Mouse (Mus musculus) left cerebral cortex, postnatal 36 days (tissue): ENCODE data around the gene Rxra. TPM values are rescaled to one million over a fixed set of nuclear protein-coding genes. Genes with fewer than 3 reads are reported as not detected.

ENCODE experiments used
- DNase-seq, 2 experiments: peaks; one replicate each; pipeline ENCODE4 v3.0.0; 2021 to 2022; ENCODE audit warnings: low spot score in 2 of 2, mixed read lengths in 1 of 2
- intact Hi-C: fragments of 180-260 bp; cut with DNase I; formaldehyde crosslinking; loops from one replicate; pipeline ENCODE4 v1.15.1; 2025
- total RNA-seq, 2 experiments: library from RNA; stranded (reverse); gene quantifications; 2 replicates each; pipeline ENCODE4 v1.2.3; 2021

Gene Rxra
- total RNA-seq, 2 experiments from 2014 or later, result 19.7 to 25.6 TPM

DNA sequence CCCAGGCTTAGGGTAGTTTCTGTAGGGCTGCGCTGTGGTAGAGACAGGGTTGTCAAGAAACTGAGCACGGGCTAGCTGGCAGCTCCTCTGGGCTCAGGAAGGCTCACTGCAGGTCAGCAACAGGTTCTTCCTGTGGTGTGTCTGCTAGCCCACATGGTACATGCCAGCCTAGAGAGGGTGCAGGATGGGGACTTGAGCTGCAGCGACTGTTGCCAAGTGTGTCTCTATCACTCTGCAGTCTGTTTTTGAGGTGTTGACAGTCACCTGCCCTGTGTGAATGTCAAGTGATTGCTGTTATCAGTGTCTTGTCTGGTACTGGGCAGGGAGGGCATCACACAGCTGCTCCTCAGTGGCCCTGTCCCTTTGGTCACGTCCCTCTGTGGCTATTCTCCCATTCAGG is 52.8 kb downstream of the Rxra start:
- intact Hi-C loops, result no loop called here
- no peak for DNase-seq

DNA sequence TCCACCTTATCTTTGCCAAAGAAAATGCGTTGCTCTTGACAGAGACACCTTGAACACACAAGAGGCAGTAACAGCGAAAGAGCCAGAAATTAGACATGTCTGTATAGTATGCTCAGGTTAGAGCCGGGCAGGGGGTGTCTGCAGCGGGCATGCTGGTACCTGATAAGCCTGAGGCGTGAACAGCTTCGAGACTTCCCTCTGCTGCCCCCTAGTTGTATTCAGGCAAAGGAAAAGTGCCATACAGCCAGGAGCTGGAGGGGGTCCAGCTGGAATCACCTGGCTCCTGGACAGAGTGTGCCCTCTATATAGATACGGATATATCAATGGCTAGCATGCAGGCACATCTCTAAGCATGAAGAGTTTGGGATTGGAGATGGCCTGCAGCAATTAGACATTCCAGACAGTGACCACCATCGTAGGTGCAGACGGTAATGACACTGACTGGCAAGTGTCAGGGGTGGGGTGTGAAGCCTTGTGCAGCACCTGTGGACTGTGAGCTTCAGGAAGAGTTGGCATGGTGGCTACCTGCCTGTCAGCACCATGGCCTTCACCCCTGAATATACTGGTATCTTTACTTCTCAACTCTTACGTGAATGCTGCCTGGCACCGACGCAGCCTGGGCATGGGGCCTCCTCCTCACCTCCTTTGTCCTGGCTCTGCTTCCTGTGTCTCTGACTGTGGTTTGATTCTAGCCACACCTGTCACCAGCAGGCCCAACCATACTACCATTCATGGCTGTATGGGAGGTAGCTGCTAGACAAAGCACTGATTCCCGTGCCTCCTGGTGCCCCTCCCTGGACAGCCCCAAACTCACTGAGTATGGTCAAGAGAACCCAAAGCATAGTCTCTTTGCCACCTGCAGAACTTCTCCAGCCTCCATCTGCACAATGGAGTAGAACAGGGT is 54.0 kb downstream of the Rxra start:
- no peak for DNase-seq

DNA sequence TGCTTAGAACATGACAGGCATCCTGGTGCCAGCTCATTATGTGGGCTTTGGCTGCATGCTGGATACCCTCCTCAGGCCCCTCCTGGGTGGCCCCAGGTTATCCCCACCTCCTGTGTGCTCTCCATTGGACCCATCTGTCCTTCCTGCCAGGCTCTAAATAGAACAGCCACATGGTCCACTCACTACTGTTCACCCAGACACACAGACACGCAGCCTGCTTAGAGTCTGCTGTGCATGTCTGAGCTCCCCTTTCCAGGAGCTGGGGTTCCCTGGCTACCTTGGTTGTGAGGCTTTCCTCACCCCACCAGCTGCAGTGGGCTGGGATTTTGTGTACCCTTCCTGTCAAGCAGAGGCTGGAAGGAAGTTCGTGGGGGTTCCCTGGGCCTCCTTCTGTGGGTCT is 56.8 kb downstream of the Rxra start:
- no peak for DNase-seq
- intact Hi-C loops, result loop anchor here (5.0 kb wide), 1 partner anchor 56 kb away; the partner anchor contains the start of gene Rxra

More for the DNA sequence above, 54.0 kb downstream of the Rxra start:
- intact Hi-C loops, result loop anchor here (5.0 kb wide), 1 partner anchor 53 kb away; the partner anchor contains the start of gene Rxra

DNA sequence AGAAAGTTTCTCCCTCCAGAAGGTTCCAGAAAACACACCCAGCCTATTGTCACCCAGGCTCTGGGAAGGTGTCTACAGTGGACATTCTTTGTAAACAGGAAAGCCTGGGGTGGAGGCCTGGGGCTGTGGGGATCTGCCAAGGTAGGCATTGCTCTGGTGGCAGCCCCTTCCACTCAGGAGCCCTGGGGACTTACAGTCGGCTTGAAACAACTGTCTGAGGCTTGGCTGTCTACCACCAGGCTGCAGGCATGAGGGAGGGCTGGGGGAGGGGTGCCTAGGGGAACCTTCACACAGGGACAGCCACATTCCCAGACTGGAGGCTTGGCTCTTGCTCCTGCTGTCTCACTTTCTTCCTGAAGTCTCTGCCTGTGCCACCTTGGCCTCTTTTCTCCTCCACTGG is 58.1 kb downstream of the Rxra start:
- intact Hi-C loops, result loop anchor here (5.0 kb wide), 1 partner anchor 57 kb away; the partner anchor contains the start of gene Rxra
- no peak for DNase-seq

DNA sequence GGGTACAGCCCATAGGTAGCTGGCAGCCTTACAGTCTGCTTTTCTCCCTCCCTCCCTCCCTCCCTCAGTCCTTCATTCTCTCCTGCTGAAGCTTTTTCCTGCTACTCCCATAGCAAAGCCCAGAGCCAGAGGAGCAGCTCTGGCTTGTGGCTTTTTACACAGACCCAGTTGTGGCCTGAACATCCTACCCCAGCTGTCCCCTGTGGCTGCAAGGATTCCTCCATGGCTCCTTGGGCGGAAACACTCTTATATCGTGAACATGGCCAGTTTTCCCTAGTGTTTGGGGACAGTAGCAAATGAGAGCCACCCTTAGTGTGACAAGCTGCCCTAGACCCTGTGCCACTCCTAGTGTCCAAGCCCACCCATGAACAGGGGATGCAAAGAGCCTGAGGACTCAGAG is 58.6 kb downstream of the Rxra start:
- intact Hi-C loops, result loop anchor here (5.0 kb wide), 1 partner anchor 57 kb away; the partner anchor contains the start of gene Rxra
- DNase-seq, result no peak

DNA sequence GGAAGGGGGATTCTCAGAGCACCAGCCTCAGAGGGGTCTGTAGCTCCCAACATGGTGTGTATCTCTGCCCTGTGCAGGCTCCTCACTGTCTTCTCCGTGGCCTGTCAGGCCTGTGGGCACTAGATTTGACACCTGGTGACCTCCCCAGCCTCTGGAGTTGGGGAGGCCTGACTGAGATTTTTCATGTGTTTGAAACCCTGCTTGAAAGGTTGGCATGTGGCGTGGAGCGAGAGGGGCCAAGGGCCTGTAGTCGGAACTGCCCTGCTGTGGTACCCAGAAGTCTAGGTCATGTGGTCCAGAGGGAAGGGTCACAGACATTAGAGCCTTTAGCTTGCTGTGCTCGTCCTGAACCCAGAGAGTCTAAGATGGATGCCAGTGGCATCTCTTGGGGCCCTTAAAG is 60.6 kb downstream of the Rxra start:
- intact Hi-C loops, result no loop called here
- DNase-seq, result no peak

DNA sequence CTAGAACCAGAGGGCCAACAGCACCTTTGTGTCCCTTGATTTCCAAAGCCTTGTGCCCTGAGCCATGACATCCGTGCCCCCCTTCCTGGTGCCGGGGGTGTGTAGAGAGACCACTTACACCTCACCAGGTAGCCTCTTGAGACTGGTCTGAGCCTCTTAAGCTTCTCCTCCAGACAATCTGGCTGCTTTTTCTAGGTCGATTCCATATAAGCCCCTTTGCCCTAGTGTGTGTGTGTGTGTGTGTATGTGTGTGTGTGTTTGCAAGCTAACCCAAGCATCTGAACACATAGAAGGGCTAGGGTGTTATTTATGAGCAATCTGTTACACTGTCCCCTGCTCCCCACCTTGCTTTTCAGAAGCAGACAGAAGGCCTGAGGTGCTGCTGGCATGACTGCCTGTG is 62.2 kb downstream of the Rxra start:
- DNase-seq, result no peak
- intact Hi-C loops, result no loop called here

DNA sequence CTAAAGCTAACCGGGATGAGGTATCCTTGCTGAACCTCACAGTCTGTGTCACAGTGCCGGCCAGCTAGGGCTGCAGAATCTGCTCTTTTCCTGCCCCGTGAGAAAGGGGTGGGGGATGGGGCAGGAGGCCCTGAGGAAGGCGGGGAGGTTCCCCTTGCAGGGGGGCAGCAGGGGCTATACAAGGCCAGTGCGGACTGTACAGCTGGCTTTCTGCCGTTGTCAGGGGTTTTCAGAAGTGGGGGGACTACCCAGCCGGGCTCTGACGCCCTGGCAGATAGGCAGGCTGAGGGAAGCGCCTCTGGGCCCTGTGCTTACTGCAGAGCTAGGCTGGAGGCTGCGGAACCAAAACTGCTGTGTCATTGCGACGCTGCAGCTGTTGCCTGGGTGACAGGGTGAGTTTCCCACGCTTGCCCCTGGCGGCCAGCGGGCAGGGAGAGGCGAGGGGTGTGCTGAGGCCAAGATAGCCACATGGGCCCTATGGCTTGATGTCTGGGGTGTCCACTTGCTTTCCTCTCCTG is 63.9 kb downstream of the Rxra start:
- peak; percentile 80 to 84 for DNase-seq
- intact Hi-C loops, result loop anchor here (10.0 kb wide), 1 partner anchor 455 kb away; no protein-coding TSS in a partner anchor

DNA sequence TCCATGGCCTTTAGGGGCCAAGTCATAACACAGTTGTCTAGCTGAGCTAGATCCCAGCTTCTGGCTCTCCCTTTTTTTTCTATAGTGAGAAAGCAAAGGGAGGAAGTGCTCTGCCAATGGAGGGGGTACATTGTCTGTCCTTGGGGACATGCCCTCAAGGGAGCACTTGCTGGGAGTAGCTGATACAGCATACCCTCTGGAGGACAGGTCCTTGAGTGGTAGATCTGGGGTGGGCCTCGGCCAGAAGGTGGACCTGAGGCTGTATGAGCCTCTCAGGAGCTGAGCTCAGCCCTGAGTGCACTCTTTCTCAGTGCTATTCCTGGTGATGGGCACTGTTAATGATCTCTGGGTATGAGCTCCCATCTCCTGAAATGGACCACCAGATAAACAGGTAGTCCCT is 66.9 kb downstream of the Rxra start:
- intact Hi-C loops, result loop anchor here (10.0 kb wide), 1 partner anchor 458 kb away; no protein-coding TSS in a partner anchor
- DNase-seq, result no peak

DNA sequence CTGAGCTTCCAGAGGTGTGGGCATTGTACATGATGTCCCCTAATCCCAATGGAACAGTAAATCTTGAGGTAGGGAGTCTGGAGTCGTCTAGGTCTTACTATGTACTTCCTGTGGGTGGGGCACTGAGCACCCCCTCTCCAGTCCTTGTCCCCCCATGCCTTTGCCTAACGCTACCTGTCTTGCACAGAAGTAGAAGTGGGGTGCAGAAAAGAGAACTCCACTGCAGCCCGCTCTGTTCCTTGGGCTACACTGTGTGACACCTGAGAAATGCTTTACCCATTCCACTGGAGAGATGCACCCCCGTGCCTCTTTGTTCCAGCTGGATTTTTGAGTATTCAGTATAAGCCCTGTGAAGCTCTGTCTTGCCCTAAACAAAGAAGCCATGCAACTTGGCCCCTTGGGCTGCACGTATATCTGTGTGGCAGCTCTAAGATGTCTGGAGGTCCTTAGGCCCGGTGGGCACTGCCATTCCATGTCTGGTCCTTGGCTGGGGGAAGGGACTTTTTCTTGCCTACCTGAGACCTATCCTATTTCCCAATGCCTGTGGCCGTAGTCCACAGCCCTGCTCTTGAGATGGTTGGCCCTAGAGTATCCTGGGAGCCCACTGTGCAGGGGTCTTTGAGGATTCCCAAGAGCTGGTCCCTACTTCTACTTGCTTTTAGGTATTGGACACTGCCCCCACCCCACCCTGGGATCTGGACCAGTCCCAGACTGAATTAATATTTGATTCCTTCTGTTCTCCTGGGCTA is 67.8 kb downstream of the Rxra start:
- intact Hi-C loops, result loop anchor here (10.0 kb wide), 1 partner anchor 459 kb away; no protein-coding TSS in a partner anchor
- no peak for DNase-seq

DNA sequence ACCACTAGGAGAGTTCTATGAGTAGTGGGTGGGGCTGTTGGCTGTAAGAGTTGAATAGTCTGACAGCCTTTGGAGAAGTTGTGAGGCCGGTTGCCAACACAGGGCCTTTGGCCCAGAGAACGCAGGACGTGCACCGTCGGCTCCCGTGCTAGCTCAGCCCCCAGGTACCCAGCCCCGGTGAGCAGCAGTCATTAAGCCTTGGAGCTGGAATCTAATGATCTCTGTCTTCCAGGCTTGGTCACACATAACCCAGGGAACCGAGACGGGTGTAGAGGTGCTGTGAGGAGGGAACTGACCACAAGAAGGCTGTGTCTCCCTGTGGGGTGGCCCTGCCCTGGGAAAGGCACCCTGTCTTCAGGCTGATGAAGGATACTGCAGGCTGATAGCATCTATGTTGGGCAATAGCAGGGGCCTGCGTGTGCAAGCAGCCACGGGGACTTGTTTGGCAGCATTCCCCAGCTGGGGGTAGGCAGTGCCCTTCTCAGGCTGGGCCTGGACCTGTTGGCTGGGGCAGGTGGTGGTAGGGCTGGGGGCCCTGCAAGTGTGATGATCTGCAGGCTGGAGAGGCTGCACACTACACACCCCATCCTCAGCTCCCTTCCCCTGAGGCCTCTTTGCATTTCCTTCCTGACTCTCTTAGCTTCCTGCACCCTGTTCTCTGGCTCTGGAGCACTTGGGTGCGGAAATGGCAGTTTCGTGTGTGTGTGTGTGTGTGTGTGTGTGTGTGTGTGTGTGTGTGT is 68.5 kb downstream of the Rxra start:
- intact Hi-C loops, result loop anchor here (10.0 kb wide), 1 partner anchor 460 kb away; no protein-coding TSS in a partner anchor
- no peak for DNase-seq

DNA sequence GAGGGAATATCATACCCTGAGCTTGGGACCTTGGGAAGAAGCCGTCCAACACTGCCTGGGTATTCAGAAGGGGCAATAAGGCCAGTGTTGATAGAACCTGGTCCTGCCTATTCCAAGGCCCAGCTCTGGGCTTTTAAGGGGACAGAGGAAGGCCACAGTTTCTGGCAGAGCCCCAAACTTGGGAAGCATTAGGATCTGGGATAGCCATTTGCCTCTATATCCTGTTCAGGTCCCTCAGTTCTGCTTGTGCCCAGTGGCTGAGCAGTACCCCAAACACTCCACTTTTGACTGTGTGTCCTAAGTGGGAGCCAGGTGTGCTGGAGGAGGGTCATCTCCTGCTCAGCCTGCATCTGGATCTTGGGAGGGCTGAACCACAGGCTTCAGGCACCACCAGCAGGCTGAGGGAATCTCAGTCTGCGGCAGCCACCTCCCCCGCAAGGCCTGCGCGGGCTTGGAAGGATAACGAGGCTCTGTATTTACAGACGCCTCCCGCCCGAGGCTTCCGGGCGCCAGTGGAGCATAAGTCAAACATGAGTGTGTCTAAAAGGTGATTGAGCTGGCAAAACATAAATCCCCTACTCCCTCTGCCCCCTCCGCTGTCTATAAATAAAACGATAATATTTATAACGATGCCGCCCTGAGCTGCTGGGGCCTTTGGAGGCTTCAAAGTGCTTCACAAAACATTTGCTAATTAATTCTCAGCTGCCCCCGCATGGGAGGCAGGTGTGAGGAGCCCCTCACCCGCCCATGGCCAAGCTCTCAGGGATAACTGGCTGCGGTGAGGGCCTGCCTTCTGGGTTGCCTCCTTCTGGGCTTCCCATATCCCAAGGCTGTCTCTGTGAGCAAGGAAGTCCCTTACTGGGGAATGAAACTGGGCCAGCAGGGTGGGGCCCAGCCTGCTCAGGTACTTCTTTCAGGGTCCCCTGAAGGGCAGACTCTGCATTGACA is 69.7 kb downstream of the Rxra start:
- peak; percentile 65 to 70 for DNase-seq
- intact Hi-C loops, result loop anchor here (10.0 kb wide), 1 partner anchor 461 kb away; no protein-coding TSS in a partner anchor

DNA sequence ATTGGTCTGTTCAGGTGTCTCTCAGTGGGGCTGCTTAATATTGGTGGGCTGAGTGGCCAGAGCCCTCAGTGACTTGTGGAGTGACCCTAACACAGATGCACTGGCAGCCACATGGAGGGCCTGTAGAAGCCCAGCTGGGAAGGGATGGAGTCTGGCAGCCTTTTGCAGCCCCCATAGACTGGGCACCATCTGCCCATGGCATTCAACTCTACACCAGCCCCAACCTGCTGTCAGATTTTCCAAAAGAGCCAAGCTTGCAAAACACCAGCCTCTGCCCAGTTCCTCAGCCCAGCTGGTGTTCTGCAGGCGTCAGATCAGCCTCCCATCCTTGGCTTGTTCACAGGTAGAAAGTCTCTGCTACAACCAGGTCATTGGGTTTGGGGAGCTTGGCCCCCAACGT is 70.6 kb downstream of the Rxra start:
- peak; percentile 40 to 52 for DNase-seq
- intact Hi-C loops, result loop anchor here (10.0 kb wide), 1 partner anchor 462 kb away; no protein-coding TSS in a partner anchor

DNA sequence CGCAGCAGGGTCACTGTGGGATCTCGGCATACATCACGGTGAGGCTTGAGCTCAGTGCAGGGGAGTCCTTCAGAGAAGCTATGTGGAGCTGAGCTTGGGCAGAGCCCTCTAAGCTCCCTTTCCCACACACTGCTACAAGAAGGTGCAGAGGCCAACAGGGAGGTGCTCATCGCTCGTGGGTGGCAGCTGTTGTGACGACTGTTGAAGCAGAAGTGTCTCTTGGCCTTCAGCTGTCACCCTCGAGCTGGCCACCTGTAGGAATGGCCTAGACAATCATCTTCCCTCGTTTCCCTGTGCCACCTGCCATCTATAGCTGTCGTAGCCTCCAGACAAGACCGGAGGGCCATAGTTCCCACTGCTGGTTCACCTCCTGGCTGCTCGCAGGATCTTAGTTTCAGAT is 72.7 kb downstream of the Rxra start:
- no peak for DNase-seq
- intact Hi-C loops, result loop anchor here (10.0 kb wide), 1 partner anchor 464 kb away; no protein-coding TSS in a partner anchor

DNA sequence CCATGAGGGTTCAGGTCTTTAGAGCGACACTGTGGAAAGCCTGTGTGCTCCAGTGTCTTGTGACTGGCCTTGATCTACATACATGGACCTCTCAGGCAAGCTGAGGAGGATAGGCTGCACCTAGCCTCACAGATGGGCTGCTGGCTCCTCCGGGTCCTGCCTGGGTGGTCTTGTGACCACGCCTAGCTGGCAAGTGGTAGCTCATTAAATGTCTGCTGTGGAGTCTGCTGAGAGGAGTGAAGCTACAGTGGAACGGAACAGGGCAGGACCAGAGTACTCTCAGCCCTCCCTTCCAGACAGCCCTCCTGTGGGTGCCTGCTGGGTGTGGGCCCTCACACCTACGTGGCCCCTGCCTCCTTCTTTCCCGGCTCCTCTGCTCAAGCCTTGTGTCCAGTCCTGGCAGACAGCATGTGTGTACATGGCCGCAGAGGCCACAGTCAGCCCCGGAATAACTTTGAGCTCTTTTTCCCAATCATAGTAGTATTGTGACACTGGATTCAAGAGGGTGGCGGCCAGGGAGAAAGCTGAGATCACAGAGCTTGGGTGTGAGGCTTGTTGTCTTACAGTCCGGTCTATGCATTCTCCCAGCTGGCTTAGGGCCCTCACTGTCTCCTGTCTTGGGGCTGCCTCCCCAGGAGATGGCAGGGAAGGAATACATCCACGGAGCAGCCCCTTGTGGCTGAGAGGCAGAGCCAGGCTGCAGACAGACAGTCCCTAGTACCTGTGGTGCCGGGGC is 74.3 kb downstream of the Rxra start:
- no peak for DNase-seq
- intact Hi-C loops, result no loop called here

DNA sequence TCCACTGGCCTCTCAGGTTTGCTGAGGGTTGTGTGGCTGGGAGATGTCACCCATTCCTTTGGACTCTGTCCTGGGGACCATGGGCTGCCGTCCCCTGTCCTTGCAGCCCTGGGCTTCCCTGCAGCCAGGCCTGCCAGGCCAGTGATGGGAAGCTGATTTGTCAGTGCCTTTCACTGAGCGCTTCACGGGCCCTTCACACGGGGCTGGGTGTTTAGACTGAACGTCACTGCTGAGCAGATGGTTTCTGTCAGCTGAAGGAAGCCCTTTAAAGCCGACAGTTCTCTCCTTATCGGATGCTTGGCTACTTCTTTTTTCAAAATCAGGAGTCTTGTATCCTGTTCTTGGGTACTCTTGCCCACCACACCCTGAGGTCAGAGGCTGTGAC is 74.9 kb downstream of the Rxra start:
- intact Hi-C loops, result no loop called here
- DNase-seq, result no peak

DNA sequence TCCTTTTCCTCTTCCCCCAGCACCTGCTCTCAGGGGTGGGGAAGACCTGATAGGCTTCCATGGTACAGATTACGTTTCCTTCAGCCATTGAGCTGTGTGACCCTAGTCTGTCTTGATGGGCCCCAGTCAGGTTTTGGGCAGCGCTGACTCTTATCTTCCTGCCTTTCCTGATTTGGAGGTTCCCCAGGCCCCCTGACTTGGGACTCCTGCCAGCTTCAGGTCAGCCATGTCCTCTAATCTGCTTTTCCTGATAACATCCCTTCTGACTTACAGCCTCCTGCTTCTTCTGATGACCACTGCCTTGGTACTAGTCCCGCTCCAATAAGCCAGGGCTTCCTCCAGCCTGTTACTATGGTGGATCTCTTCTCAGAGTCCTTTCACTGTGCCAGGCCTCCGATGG is 75.6 kb downstream of the Rxra start:
- DNase-seq, result no peak
- intact Hi-C loops, result no loop called here

DNA sequence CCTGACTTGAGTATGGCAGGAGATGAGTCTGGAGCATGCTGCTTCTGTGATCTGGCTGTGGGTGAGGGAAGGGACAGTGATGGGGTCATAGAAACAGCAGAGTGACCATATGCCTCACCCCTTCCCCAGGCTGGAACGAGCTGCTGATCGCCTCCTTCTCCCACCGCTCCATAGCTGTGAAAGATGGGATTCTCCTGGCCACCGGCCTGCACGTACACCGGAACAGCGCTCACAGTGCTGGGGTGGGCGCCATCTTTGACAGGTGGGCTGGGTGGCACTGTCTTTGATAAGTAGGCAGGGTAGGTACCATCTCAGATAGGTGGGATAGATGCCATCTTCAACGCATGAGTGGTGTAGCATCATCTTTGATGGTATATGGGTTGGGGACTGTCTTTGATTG is 77.9 kb downstream of the Rxra start:
- intact Hi-C loops, result no loop called here
- no peak for DNase-seq
